Comparison of ENCODE assay signal across 14 mouse cellular contexts in the genomic region with DNA sequence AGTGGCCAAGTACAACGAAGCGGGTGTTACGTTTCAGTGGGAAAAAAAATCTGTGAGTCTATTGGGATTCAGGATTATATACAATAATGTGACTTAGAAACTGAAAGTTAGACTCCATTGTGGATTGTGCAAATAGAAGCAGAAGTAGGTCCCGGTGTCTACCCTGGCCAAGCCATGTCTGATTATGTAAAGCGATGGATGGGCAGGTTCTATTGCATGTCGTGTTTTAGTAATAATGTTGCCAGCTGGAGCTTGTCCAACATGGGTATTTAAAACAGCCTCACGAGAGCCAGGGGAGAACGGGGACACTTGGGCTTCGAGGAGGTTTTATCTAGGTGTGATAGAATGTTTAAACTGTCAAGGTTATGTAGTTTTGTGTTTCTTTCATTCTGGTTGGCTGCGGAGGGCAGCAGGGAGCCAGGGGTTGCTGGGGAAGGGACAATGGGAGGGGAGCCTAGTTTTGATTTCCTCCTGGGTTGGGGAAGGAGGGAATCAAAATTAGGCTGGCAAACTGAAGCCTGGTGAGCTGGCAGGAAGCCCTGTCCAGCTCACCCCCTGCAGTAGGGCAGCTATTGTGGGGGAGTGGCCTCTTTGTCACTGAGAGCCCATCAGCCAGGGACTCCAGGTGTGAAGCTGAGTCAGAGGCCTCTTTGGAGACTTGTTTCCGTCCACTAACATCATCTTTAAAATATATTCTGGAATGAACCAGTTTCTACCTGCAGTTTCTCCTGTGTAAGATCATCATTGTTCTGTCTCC.
A peak's percentile ranks its signal among the peaks of the same experiment; 100 is the strongest.
DNase-seq lines count a peak whose midpoint lies in the region; ATAC-seq and TF ChIP-seq lines count a peak whose summit lies in the region.
"Had no signal": no experiment of that assay in that cellular context is flagged by ENCODE, and none has a peak within 500 bp of the region (broad histone marks: within the 10 kb centered on the region; RNA-seq: fewer than 3 reads in every experiment).

No protein-coding gene starts in this region.

- no peak overlapping the region for H3K4me3 ChIP-seq in heart, postnatal 0 days (ENCODE audit: low read depth, low read length)

- H3K36me3 ChIP-seq in heart, postnatal 0 days (replicated peaks; ENCODE audit: control insufficient read depth, insufficient read depth, low read length), result no peaks in the 10 kb centered on the region

- H3K4me1 ChIP-seq in heart, postnatal 0 days (ENCODE audit: control insufficient read depth, insufficient read depth), result 0 out of 2 replicates have a peak, but pooled peaks cover 3% of the 10 kb centered on the region

- no peak for TF ChIP-seq EP300 in heart, postnatal 0 days (IDR thresholded peaks at IDR 0.05; ENCODE audit: low read depth)

- no peaks in the 10 kb centered on the region for H3K9me3 ChIP-seq in heart, postnatal 0 days (replicated peaks; ENCODE audit: control insufficient read depth, low read length)

- DNase-seq in cerebellum, adult 11 months, result peak; percentile 43
- DNase-seq in cerebellum, postnatal 4 days (ENCODE audit: low spot score in 2 of 2), result no peak
- peak; percentile 26 for DNase-seq in heart, postnatal 0 days (ENCODE audit: low spot score)
- DNase-seq in heart, adult 18-20 months, result no peak
- DNase-seq in lung, postnatal 36 days, result peak; percentile 17
- no peak for DNase-seq in lung, postnatal 14 days
- no peak for DNase-seq in left cerebral cortex, postnatal 25 days (ENCODE audit: low spot score in 2 of 2)
- DNase-seq: adrenal gland, postnatal 36 days; gastrocnemius, postnatal 25 days; thymus, adult 18-20 months had no signal

- intact Hi-C loops in left cerebral cortex, postnatal 25 days (cut with DNase I), result no loop called here

- no peaks in the 10 kb centered on the region for H3K27me3 ChIP-seq in heart, postnatal 0 days (ENCODE audit: control insufficient read depth, insufficient read depth, low read length)

- no peak overlapping the region for H3K27ac ChIP-seq in heart, postnatal 0 days (ENCODE audit: low read depth)
- H3K27ac ChIP-seq: liver, embryonic 14.5 days had no signal

- peak; percentile 36; the same call in 1 of the 2 replicates for ATAC-seq in heart, postnatal 0 days (ENCODE audit: insufficient read depth, low read depth)
- ATAC-seq in megakaryocyte, adult 5-6 weeks (ENCODE audit: poor library complexity, severe bottlenecking), result 0 out of 2 replicates have a peak, but pooled peaks have one; percentile 33
- ATAC-seq: intestine, embryonic 16.5 days had no signal

- TF ChIP-seq CTCF in heart, postnatal 0 days (IDR thresholded peaks at IDR 0.05; ENCODE audit: low read depth), result no peak

- H3K4me2 ChIP-seq in heart, postnatal 0 days (ENCODE audit: low read depth, low read length), result peak overlapping the region; percentile 33
- H3K4me2 ChIP-seq: midbrain, embryonic 11.5 days had no signal

- H3K9ac ChIP-seq in heart, postnatal 0 days (replicated peaks; ENCODE audit: low read depth, low read length), result no peak overlapping the region
- H3K9ac ChIP-seq: liver, embryonic 14.5 days had no signal

- WGBS in heart, postnatal 0 days, result 37% methylated on average over 11 of the region's 11 CpGs

Comparison
In these comparisons a context has a peak if more than half of its experiments do, and no peak if none do; other contexts are left out.
1. DNase-seq: peak in cerebellum, adult 11 months (single experiment), heart, postnatal 0 days (single experiment) and lung, postnatal 36 days (single experiment); none in cerebellum, postnatal 4 days (0 of 2), heart, adult 18-20 months (0 of 2), lung, postnatal 14 days (single experiment) and left cerebral cortex, postnatal 25 days (0 of 2).